Mouse (Mus musculus) stomach, postnatal 0 days (tissue): ENCODE data around the gene Lgi2.

ENCODE experiments used
- CTCF ChIP-seq: IDR thresholded peaks from 2 replicates; pipeline ENCODE4 v1.5.1; 2016; ENCODE audit warnings: antibody characterized with exemption, low read depth, mild to moderate bottlenecking, moderate library complexity
- EP300 ChIP-seq: optimal IDR thresholded peaks from 2 replicates; pipeline ENCODE3; 2016; ENCODE audit warnings: antibody characterized with exemption

- no peak for TF ChIP-seq CTCF
- no peak for TF ChIP-seq EP300
These were observed 32.6 kb downstream of the Lgi2 start for GRCm38 (mm10) chr5:52533705-52534104.
